Mouse (Mus musculus): ENCODE results near the gene Sema4d. TPM values are rescaled to one million over a fixed set of nuclear protein-coding genes. Genes with fewer than 3 reads are reported as not detected.
A peak's percentile ranks its signal among the peaks of the same experiment; 100 is the strongest.

Gene Sema4d
- total RNA-seq, 2 experiments from 2014 or later, result 12.4 to 15.7 TPM

DNA sequence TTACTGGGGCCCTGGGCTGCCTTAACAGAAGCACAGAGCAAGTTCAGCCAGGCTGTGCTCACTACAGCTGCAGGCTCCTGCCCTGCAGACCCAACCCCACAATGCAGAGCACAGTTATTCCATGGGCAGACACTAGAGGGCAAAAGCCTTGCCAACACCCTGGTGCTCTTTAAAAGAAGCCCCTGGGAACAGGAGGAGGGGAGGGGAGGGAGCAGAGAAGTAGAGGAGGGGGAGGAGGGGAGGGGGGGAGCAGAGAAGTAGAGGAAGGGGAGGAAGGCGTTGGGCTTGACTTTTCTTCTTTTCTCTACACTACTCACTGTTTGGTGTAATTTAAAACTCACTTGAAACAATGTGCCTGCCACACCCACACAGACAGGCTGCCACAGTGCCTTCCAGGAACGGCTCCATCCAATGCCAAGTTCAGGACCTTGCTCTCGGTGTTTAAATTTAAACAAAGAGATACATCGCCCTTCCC, 63.6 kb downstream of the Sema4d start:
- no peak for DNase-seq

DNA sequence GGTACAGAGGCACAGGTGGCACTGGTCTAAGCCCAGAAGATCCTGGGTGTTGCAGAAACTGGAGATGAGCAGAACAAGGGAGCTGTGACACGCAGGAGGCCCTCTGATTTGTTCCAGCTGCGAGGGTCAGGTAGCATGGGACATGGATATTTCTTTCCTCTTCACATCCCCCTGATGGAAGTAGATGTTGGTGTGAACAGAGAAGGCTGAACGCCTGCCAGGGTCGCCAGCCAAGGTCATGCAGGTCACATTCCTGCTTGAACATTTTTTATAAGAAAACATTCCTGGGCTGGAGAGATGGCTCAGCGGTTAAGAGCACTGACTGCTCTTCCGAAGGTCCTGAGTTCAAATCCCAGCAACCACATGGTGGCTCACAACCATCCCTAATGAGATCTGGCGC, 66.2 kb downstream of the Sema4d start:
- no peak for DNase-seq

- no peak for DNase-seq
These were observed 67.5 kb downstream of the Sema4d start for GRCm38 (mm10) chr13:51725926-51726574.

DNA sequence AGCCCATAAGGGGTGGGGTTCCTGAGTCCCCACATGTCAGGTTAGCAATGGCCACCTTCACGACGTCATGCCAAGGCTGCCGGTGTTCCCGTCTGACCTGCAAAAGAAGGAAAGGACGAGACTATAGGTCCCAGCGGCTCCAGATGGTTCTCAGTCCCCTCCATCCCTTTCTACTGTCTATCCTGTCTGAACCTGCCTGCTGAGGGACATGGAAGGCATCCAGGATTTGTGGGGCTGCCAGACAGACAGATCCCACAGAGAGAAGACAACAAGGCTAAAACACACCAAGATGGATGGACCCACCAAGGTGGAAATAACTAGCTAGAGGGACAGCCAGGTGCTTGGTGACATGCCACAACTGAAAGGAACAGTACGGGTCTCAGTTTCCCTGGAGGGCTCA, 68.1 kb downstream of the Sema4d start:
- DNase-seq, result no peak

GRCm38 (mm10) chr13:51724566-51724965, 69.0 kb downstream of the Sema4d start:
- DNase-seq, result no peak

GRCm38 (mm10) chr13:51723114-51723513, 70.4 kb downstream of the Sema4d start:
- DNase-seq, result no peak

- no peak for DNase-seq
These were observed 73.0 kb downstream of the Sema4d start for GRCm38 (mm10) chr13:51720556-51720955.

- DNase-seq, result peak in 1 of 2 experiments; percentile 23
These were observed 74.3 kb downstream of the Sema4d start for GRCm38 (mm10) chr13:51719256-51719655.

DNA sequence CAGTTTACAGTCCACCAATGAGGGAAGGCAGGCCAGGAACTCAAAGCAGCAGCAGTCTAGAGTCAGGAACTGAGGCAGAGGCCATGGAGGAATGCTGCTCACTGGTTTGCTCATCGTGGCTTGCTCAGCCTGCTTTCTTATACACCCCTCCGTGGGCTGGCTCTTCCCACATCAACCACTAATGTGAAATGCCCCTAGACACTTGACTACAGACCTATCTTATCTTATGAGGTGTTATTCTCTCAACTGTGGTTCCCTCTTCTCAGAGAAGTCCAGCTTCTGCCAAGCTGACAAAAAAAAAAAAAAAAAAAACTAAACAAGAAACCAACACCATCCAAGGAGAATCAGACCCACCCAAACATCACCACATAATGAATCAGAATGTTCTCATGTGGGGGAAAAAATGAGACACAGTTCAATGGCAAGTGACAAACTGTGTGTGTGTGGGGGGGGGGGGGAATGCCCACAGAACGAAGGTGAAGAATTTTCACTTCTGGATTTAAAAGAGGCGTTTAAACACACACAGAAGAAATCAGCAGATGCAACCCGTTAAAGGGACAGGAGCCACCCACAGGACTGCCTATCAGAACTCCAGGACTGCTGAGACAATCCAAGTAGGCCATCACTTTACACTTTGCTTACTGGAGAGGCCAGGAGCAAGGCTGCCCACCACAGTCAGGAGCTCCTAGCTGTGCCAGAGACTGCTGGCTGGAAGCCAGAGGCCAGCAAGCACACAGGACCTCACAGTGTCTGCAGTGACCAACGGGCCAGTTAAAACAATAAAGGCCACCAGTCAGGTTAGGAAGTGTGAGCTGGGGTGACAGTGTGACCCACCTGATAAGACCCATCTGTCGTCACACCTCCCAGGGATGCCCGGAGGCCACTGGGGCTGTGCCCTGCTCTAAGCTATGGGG, 76.9 kb downstream of the Sema4d start:
- DNase-seq, result peak; percentile 61 to 72

GRCm38 (mm10) chr13:51712022-51712421, 81.5 kb downstream of the Sema4d start:
- no peak for DNase-seq

DNA sequence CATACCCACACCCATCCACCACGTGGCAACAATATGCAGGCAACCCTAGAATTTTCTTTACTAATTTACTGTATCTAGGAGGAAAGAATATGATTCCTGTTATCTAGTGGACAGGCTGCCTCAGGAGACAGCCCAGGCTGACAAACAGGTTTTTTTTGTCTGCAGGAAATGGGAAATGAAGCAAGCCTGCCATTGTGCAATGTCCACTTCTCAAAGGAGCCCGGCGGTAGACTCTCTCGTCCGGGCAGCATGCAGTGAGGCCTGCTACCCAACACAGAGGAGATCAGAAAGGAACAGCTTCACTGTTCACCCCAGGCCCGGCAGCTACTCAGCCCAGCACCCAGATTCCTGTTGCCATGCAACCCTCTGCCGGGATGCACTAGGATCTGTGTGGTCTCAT, 82.8 kb downstream of the Sema4d start:
- DNase-seq, result no peak

GRCm38 (mm10) chr13:51705882-51706854, 87.4 kb downstream of the Sema4d start:
- no peak for DNase-seq

GRCm38 (mm10) chr13:51703893-51704292, 89.7 kb downstream of the Sema4d start:
- DNase-seq, result no peak

DNA sequence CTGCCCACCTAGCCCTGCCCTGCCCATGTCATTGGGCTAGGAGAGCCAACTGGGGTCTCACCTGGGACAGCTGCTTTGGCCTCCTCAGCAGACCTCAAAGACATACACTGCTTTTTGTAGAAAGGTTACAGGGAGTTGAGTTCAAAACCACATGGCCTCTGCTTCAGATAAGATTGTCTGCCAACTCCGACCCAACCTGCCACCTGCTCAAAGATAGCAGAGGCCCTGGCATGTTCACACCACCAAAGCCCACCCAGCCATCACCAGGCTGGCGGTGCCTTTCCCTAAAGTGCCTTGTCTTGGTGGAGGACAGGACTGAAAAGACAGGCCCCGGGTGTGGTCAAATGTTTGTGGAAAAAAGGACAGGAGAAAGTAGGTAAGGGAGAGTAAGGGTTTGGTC, 95.2 kb downstream of the Sema4d start:
- no peak for DNase-seq

DNA sequence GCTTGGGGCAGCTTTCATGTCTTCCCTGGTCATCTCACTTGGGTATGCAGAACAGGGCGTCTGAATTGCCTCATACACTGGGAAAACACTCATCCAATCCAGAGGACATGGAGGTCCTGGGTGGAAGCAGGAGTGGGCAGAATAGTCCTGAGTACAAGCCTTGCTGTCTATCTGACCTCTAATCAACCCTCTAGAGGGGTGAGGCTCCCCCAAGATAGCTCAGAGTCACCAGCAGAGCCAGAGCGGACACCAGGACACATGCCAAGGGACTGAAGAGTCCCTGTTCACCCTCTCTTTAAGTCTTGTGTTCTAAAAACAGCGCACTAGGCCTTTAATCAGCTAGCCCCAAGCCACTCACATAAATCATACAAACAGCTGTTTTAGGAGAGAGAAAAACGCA, 95.7 kb downstream of the Sema4d start:
- no peak for DNase-seq

DNA sequence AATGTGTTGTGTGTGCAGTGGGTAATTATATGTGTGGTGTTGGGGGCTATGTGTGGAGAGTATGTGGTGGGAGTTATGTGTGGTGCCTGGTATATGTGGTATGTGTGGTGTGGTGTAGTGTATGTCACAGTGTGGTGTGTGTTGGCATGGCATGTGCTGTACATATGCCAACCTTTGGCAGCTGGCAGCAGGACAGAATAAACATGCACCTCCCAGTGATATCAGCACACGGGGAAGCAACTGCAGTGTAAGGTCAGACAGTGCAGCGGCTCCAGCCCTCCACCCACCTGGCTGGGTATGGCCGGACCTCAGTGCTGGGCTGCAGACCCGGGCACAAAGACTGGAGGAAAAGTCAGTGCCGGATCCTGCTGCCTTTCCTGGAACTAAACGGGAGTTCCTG, 96.1 kb downstream of the Sema4d start:
- DNase-seq, result no peak

GRCm38 (mm10) chr13:51696481-51696880, 97.1 kb downstream of the Sema4d start:
- DNase-seq, result no peak

DNA sequence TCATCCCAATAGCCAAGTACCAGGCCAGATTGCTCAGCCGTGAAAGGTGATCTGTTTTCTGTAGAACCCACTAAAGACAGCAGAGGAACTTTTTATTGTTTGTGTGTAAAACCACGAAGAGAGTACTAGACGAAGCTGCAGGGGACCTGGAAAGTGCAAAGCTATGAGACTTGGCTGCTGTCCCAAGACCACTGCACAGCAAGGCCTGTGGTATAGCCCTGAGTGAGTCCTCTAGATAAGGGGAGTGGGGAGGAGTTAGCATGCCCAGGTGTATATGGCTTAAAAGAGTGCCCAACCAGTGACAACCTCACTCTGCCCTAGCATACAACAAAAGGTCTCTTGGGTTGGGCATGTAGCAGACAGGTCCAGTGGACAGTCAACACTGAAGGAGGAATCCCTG, 104.9 kb downstream of the Sema4d start:
- DNase-seq, result no peak

DNA sequence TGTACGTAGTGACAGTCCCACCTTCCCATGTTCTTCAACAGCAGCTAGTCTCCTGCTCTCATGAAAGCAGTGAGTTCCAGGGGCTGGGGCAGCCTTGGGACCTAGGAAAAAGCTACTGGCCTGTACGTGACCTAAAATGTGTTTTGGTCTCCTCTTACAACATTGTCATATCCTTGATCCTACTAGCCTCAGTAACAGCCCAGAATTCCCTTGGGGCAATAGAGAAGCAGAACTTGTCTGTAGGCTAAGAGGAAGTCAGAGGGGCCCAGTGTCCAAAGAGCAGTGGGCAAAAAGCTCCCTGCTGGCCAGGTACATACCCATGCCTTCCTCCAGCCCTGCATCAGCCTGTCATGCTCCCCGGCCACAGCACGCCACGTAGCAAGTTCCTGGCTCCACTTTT, 106.6 kb downstream of the Sema4d start:
- no peak for DNase-seq

- DNase-seq, result no peak
These were observed 108.1 kb downstream of the Sema4d start for GRCm38 (mm10) chr13:51685290-51685966.

GRCm38 (mm10) chr13:51681634-51682033, 111.9 kb downstream of the Sema4d start:
- DNase-seq, result no peak

DNA sequence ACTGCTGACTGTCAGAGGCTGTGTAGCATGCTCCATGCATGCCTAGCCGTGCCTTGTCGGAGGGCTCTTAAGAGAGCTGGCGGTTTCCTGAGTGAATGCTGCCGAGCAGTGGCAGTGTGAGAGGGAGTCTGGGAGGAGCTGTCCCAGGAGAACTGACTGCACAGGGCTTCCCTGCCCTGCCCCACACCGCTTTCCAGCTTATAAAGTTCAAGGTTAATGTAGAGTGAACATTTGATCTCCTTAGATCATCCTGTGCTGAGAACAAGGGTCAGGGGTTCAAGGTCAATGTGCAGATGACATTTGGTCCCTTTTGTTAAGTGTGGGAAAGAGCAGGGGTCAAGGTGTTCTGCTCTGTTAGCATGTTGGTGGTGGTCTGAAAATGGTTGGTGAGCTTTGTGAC, 112.5 kb downstream of the Sema4d start:
- peak; percentile 41 to 51 for DNase-seq
